Mouse (Mus musculus): ENCODE results near the gene Hoxd11. TPM values are rescaled to one million over a fixed set of nuclear protein-coding genes. Genes with fewer than 3 reads are reported as not detected.

Hoxd11 gene
- total RNA-seq, 2 experiments from 2014 or later: not detected

Other genes with a start within 250 kb of the Hoxd11 start
- 21.6 and 38.0 TPM in 2 replicates for gene Lnpk, start 100.1 kb upstream of the Hoxd11 start, total RNA-seq (2014; fragmentation: Nextera tagmentation)
- gene Lnpk, start 100.1 kb upstream of the Hoxd11 start, total RNA-seq (2017): 52.6 and 53.5 TPM in 2 replicates
- not detected in 2 replicates for gene Evx2, start 20.0 kb upstream of the Hoxd11 start, total RNA-seq (2014; fragmentation: Nextera tagmentation)
- not detected in 2 replicates for gene Evx2, start 20.0 kb upstream of the Hoxd11 start, total RNA-seq (2017)
- gene Hoxd13, start 11.2 kb upstream of the Hoxd11 start, total RNA-seq (2014; fragmentation: Nextera tagmentation): not detected in 2 replicates
- not detected in 2 replicates for gene Hoxd13, start 11.2 kb upstream of the Hoxd11 start, total RNA-seq (2017)
- not detected in 2 replicates for gene Hoxd12, start 4.5 kb upstream of the Hoxd11 start, total RNA-seq (2014; fragmentation: Nextera tagmentation)
- gene Hoxd12, start 4.5 kb upstream of the Hoxd11 start, total RNA-seq (2017): not detected in 2 replicates
- not detected in 2 replicates for gene Hoxd10, start 12.4 kb downstream of the Hoxd11 start, total RNA-seq (2014; fragmentation: Nextera tagmentation)
- gene Hoxd10, start 12.4 kb downstream of the Hoxd11 start, total RNA-seq (2017): not detected in 2 replicates
- gene Hoxd9, start 18.2 kb downstream of the Hoxd11 start, total RNA-seq (2014; fragmentation: Nextera tagmentation): not detected in 2 replicates
- not detected in 2 replicates for gene Hoxd9, start 18.2 kb downstream of the Hoxd11 start, total RNA-seq (2017)
- gene Hoxd8, start 25.1 kb downstream of the Hoxd11 start, total RNA-seq (2014; fragmentation: Nextera tagmentation): not detected in 2 replicates
- not detected in 2 replicates for gene Hoxd8, start 25.1 kb downstream of the Hoxd11 start, total RNA-seq (2017)
- gene Hoxd3, start 32.4 kb downstream of the Hoxd11 start, total RNA-seq (2014; fragmentation: Nextera tagmentation): not detected in 2 replicates
- not detected in 2 replicates for gene Hoxd3, start 32.4 kb downstream of the Hoxd11 start, total RNA-seq (2017)
- gene Hoxd4, start 32.4 kb downstream of the Hoxd11 start, total RNA-seq (2014; fragmentation: Nextera tagmentation): not detected in 2 replicates
- gene Hoxd4, start 32.4 kb downstream of the Hoxd11 start, total RNA-seq (2017): not detected in 2 replicates
- gene Gm28230, start 47.2 kb downstream of the Hoxd11 start, total RNA-seq (2014; fragmentation: Nextera tagmentation): not detected in 2 replicates
- gene Gm28230, start 47.2 kb downstream of the Hoxd11 start, total RNA-seq (2017): not detected in 2 replicates
- gene Hoxd1, start 83.4 kb downstream of the Hoxd11 start, total RNA-seq (2014; fragmentation: Nextera tagmentation): not detected in 2 replicates
- not detected in 2 replicates for gene Hoxd1, start 83.4 kb downstream of the Hoxd11 start, total RNA-seq (2017)
- 48.7 and 52.4 TPM in 2 replicates for gene Mtx2, start 146.2 kb downstream of the Hoxd11 start, total RNA-seq (2014; fragmentation: Nextera tagmentation)
- 33.7 and 34.5 TPM in 2 replicates for gene Mtx2, start 146.2 kb downstream of the Hoxd11 start, total RNA-seq (2017)